Mouse (Mus musculus) limb, embryonic 13.5 days (tissue): ENCODE results near the gene Ciao2a. TPM values are rescaled to one million over a fixed set of nuclear protein-coding genes. Genes with fewer than 3 reads are reported as not detected.
A peak's percentile ranks its signal among the peaks of the same experiment; 100 is the strongest.

ENCODE experiments used
- ATAC-seq: fragments of 200-750 bp; cut with Nextera tagmentation; 2 replicates; pipeline ENCODE4 v1.8.0; 2017; ENCODE audit warnings: low read depth, moderate number of reproducible peaks, moderate TSS enrichment; ENCODE audit not compliant: low FRiP score
- H3K27ac ChIP-seq: fragments of 300-500 bp; sonication (generic); 2 replicates; pipeline ENCODE4 v1.5.1; 2015; ENCODE audit warnings: inconsistent platforms, mild to moderate bottlenecking, moderate library complexity
- H3K27me3 ChIP-seq: fragments of 300-500 bp; sonication (generic); 2 replicates; pipeline ENCODE4 v1.6.1; 2015; ENCODE audit warnings: mild to moderate bottlenecking, inconsistent platforms
- H3K36me3 ChIP-seq: fragments of 300-500 bp; sonication (generic); 2 replicates; pipeline ENCODE4 v1.6.1; 2015; ENCODE audit warnings: inconsistent platforms, mild to moderate bottlenecking, moderate library complexity
- H3K4me1 ChIP-seq: fragments of 300-500 bp; sonication (generic); 2 replicates; pipeline ENCODE4 v1.6.1; 2015; ENCODE audit warnings: inconsistent platforms
- H3K4me2 ChIP-seq: fragments of 300-500 bp; sonication (generic); replicated peaks from 2 replicates; pipeline ENCODE4 v1.6.1; 2015; ENCODE audit warnings: inconsistent platforms, mild to moderate bottlenecking, moderate library complexity
- H3K4me3 ChIP-seq: fragments of 300-500 bp; sonication (generic); 2 replicates; pipeline ENCODE4 v1.5.1; 2015; ENCODE audit warnings: moderate library complexity, mild to moderate bottlenecking, inconsistent platforms
- H3K9ac ChIP-seq: fragments of 300-500 bp; sonication (generic); 2 replicates; pipeline ENCODE4 v1.6.1; 2015; ENCODE audit warnings: mild to moderate bottlenecking, inconsistent platforms
- H3K9me3 ChIP-seq: fragments of 300-500 bp; sonication (generic); 2 replicates; pipeline ENCODE4 v1.6.1; 2016; ENCODE audit warnings: inconsistent platforms
- WGBS: fragments of 180-500 bp; shearing (Covaris S2); methylation state at CpG from one replicate; pipeline ENCODE4 v1.1.7; 2015; 5-methylcytosine and 5-hydroxymethylcytosine counted together
- polyA plus RNA-seq: library from polyadenylated mRNA; unstranded; fragments of >200 nt; fragmentation: Nextera tagmentation; extraction: Ambion mirVana; gene quantifications from 2 replicates; pipeline ENCODE4 v1.2.1, GENCODE M21; 2015

Gene Ciao2a
- polyA plus RNA-seq, 1 experiment from 2014 or later: 173 TPM

DNA sequence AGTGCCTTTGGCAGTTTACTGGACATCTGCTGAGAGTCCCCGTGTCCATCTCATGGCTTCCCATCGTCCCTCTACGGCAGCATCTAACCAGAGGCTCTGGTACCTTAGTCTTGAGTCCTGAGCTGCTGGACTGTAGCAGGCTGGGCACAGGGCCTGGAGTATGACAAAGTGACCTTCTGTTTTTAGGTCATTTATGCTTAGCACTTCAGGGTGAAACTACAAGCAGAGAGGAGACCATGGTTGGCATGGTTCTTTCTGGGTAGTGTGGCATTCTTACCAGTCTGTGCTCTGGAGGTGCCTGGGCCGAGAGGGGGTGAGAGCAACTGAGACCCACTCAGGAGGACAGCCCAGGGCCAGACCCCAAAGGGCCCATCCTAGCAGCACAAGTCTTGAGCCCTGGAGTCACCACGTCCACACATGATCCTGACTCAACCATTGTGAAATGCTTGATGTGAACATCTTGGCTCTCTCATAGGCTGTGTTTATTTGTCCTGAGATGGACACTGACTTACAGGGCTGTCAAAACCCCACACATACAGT lies 47.0 kb downstream of the Ciao2a start:
- ATAC-seq: no peak

DNA sequence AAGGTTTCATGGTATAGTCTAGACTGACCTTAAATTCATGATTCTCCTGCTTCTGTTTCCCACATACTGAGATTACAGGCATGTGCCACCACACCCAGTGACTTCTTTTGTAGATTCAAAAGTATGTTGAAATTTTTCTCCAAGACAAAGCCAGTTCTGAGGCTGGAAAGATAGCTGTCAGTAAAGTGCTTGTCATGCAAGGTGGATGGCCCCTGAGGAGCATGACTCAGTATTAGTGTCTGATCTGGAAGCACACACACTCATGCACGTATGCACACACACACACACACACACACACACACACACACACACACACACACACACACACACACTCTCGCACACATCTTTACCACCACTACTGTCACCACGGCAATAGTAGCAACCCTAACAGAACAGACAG lies 48.6 kb downstream of the Ciao2a start:
- ATAC-seq: no peak
- WGBS: 85% methylated on average over 3 of the region's 3 CpGs

More for the DNA sequence above, 47.0 kb downstream of the Ciao2a start:
- Histone ChIP-seq H3K4me2 (no peak overlapping the region), H3K36me3 (no peaks in the 10 kb centered on the region), H3K9me3 (no peaks in the 10 kb centered on the region), H3K4me1 (0 out of 2 replicates have a peak, but pooled peaks cover 2% of the 10 kb centered on the region), H3K4me3 (no peak overlapping the region), H3K27me3 (no peaks in the 10 kb centered on the region), H3K27ac (no peak overlapping the region), H3K9ac (no peak overlapping the region)
- WGBS: 95% methylated on average over 5 of the region's 5 CpGs

DNA sequence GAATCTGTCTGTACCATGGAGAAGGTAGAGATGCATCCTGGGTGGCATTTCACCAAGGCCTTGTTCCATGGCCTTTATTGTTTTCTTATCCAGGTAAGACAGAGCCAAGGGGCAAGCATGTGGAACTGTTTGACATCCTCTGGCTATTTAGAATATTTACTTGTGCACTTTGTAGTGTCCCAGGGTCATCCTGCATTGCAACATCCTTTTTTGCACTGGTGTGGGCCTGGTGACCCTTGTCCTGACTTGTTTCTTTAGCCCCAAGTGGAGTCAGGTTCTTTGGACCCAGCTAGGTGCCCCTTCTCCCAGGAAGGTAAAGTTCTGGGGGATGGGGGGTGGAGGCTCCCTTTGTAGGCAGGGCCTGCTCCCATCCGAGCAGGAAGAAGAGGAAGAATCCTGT lies 51.6 kb downstream of the Ciao2a start:
- ATAC-seq: no peak
- H3K27me3 ChIP-seq: no peaks in the 10 kb centered on the region
- no peaks in the 10 kb centered on the region for H3K36me3 ChIP-seq
- WGBS: 25% methylated on average over 1 of the region's 1 CpGs
- H3K4me2 ChIP-seq: no peak overlapping the region
- H3K4me1 ChIP-seq: peaks cover 8% of the 10 kb centered on the region; the same call in 1 of the 2 replicates
- no peaks in the 10 kb centered on the region for H3K9me3 ChIP-seq
- H3K27ac ChIP-seq: no peak overlapping the region
- no peak overlapping the region for H3K9ac ChIP-seq
- no peak overlapping the region for H3K4me3 ChIP-seq

More for the DNA sequence above, 48.6 kb downstream of the Ciao2a start:
- Histone ChIP-seq H3K9ac (no peak overlapping the region), H3K4me1 (no peaks in the 10 kb centered on the region), H3K27me3 (no peaks in the 10 kb centered on the region), H3K4me2 (no peak overlapping the region), H3K27ac (no peak overlapping the region), H3K9me3 (no peaks in the 10 kb centered on the region), H3K4me3 (no peak overlapping the region), H3K36me3 (no peaks in the 10 kb centered on the region)

- Histone ChIP-seq H3K27ac (no peak overlapping the region), H3K4me3 (no peak overlapping the region), H3K4me1 (peaks cover 8% of the 10 kb centered on the region; the same call in 1 of the 2 replicates), H3K36me3 (no peaks in the 10 kb centered on the region), H3K27me3 (no peaks in the 10 kb centered on the region), H3K4me2 (no peak overlapping the region), H3K9me3 (no peaks in the 10 kb centered on the region), H3K9ac (no peak overlapping the region)
- ATAC-seq: no peak
- WGBS: 87% methylated on average over 6 of the region's 6 CpGs
Observed at GRCm38 (mm10) chr9:66179795-66180194, 53.4 kb downstream of the Ciao2a start.

DNA sequence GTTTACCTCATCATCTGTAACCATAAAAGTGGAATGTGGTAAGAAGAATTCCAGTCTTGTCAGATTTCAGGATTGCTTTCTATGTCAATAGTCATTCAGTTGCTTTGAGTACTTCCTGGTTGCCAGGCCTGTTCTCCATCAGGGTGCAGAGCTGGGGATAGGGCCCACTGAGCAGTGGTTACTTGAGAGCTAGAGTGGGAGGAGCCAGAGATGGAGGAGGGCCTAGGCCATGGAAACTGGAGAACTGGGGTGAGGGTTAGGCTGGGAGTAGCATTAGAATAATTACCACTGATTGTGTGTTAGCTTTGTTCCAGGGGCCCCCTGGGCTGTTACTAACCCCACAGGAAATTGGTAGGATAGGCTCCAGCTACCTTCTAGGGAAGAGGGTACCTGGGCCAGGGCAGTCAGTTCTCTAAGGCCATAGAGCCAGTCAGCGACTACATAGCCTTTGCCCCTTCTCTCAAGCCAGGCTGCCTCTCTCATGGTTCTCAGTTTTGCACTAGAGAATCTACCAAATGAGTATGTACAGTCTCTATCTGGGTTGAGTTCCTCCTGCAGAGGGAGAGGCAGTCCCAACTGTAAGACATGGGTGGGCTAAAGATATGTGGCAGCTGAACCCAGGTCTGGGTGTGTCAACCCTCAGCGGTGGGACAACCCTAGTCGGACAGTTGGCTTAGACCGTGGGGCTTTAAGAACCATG lies 54.9 kb downstream of the Ciao2a start:
- H3K27me3 ChIP-seq: no peaks in the 10 kb centered on the region
- peaks cover 8% of the 10 kb centered on the region; the same call in 1 of the 2 replicates for H3K4me1 ChIP-seq
- H3K4me3 ChIP-seq: no peak overlapping the region
- no peak overlapping the region for H3K9ac ChIP-seq
- 76% methylated on average over 4 of the region's 4 CpGs for WGBS
- no peak overlapping the region for H3K4me2 ChIP-seq
- H3K27ac ChIP-seq: peak overlapping the region; percentile 48; the same call in 1 of the 2 replicates
- H3K36me3 ChIP-seq: no peaks in the 10 kb centered on the region
- no peaks in the 10 kb centered on the region for H3K9me3 ChIP-seq
- ATAC-seq: 0 out of 2 replicates have a peak, but pooled peaks have one; percentile 57

- Histone ChIP-seq H3K27me3 (no peaks in the 10 kb centered on the region), H3K27ac (no peak overlapping the region), H3K4me2 (no peak overlapping the region), H3K9me3 (no peaks in the 10 kb centered on the region), H3K4me1 (peaks cover 8% of the 10 kb centered on the region; the same call in 1 of the 2 replicates), H3K36me3 (no peaks in the 10 kb centered on the region), H3K9ac (no peak overlapping the region), H3K4me3 (no peak overlapping the region)
- WGBS: 49% methylated on average over 11 of the region's 11 CpGs
- ATAC-seq: no peak
Observed at GRCm38 (mm10) chr9:66181826-66182678, 55.6 kb downstream of the Ciao2a start.

DNA sequence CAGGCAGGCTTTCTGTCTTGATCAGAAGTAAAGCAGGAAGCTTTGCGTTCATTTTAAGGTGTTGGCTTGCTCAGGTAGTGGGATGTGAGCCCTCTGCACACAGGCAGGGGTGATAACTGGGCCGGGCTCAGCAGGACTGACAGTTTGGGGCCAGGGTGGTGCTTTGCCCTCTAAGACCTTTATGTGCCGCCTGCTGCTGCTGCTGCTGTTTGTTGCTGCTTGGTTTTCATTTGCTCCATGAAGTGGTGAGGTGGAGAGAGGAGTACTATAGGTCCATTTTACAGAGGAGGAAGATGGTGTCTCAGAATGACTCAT lies 56.2 kb downstream of the Ciao2a start:
- ATAC-seq: no peak
- Histone ChIP-seq H3K27ac (no peak overlapping the region), H3K4me3 (no peak overlapping the region), H3K9me3 (no peaks in the 10 kb centered on the region), H3K4me1 (peaks cover 8% of the 10 kb centered on the region; the same call in 1 of the 2 replicates), H3K4me2 (no peak overlapping the region), H3K36me3 (no peaks in the 10 kb centered on the region), H3K9ac (no peak overlapping the region), H3K27me3 (no peaks in the 10 kb centered on the region)
- WGBS: 68% methylated on average over 3 of the region's 3 CpGs

DNA sequence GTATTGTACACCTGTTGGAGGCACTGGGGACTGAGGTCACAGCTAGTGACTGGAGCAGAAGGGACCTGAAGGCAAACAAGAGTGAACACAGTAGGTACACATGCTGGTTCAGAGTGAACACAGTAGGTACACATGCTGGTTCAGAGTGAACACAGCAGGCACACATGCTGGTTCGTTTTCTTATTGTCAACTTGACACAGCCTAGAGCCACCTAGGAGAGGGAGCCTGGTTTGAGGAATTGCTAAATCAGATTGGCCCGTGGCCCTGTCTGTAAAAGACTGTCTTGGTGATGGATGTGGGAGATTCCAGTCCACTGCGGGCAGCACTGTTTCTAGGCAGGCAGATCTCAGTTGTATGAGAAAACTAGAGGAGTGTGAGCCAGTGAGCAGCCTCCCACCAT lies 56.6 kb downstream of the Ciao2a start:
- H3K4me1 ChIP-seq: peaks cover 8% of the 10 kb centered on the region; the same call in 1 of the 2 replicates
- no peak for ATAC-seq
- H3K27ac ChIP-seq: no peak overlapping the region
- H3K9me3 ChIP-seq: no peaks in the 10 kb centered on the region
- no peak overlapping the region for H3K4me2 ChIP-seq
- no peak overlapping the region for H3K4me3 ChIP-seq
- no peaks in the 10 kb centered on the region for H3K36me3 ChIP-seq
- H3K27me3 ChIP-seq: no peaks in the 10 kb centered on the region
- WGBS: 71% methylated on average over 3 of the region's 3 CpGs
- H3K9ac ChIP-seq: no peak overlapping the region

- Histone ChIP-seq H3K36me3 (no peaks in the 10 kb centered on the region), H3K4me2 (no peak overlapping the region), H3K4me1 (peaks cover 8% of the 10 kb centered on the region; the same call in 1 of the 2 replicates), H3K9ac (no peak overlapping the region), H3K27me3 (no peaks in the 10 kb centered on the region), H3K27ac (no peak overlapping the region), H3K9me3 (no peaks in the 10 kb centered on the region), H3K4me3 (no peak overlapping the region)
- ATAC-seq: no peak
- WGBS: 71% methylated on average over 5 of the region's 5 CpGs
Observed at GRCm38 (mm10) chr9:66184572-66184971, 58.2 kb downstream of the Ciao2a start.

GRCm38 (mm10) chr9:66186426-66186825 lies 60.0 kb downstream of the Ciao2a start:
- Histone ChIP-seq H3K4me3 (no peak overlapping the region), H3K36me3 (no peaks in the 10 kb centered on the region), H3K4me1 (0 out of 2 replicates have a peak, but pooled peaks cover 3% of the 10 kb centered on the region), H3K9ac (no peak overlapping the region), H3K4me2 (no peak overlapping the region), H3K27ac (no peak overlapping the region), H3K27me3 (no peaks in the 10 kb centered on the region), H3K9me3 (no peaks in the 10 kb centered on the region)
- 45% methylated on average over 6 of the region's 6 CpGs for WGBS
- no peak for ATAC-seq
